Mouse (Mus musculus): ENCODE data around the gene Rybp.

The Rybp gene

GRCm38 (mm10) chr6:100286573-100287333 lies 532 bp downstream of the Rybp start:
- peak; percentile 77 for DNase-seq

GRCm38 (mm10) chr6:100285985-100286572 lies 1.2 kb downstream of the Rybp start:
- no peak for DNase-seq

GRCm38 (mm10) chr6:100278841-100279240 lies 8.4 kb downstream of the Rybp start:
- DNase-seq: no peak

- DNase-seq: no peak
These were observed 10.9 kb downstream of the Rybp start for GRCm38 (mm10) chr6:100276344-100276743.

GRCm38 (mm10) chr6:100275643-100276042 lies 11.6 kb downstream of the Rybp start:
- DNase-seq: no peak

DNA sequence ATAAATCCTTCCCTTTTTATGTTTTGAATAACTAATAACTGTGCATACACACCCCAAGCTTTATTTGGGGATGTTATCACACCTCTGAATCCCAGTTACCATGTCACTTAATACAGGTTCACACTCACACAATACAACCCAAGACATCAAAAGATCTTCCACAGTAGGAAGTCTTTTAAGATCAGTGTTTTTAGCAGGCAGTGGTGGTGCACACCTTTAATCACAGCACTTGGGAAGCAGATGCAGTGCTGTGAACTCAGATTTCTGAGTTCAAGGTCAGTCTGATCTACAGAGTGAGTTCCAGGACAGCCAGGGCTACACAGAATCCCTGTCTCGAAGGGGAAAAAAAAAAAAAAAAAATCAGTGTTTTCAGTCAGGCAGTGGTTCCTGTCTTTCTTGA lies 13.7 kb downstream of the Rybp start:
- DNase-seq: no peak

DNA sequence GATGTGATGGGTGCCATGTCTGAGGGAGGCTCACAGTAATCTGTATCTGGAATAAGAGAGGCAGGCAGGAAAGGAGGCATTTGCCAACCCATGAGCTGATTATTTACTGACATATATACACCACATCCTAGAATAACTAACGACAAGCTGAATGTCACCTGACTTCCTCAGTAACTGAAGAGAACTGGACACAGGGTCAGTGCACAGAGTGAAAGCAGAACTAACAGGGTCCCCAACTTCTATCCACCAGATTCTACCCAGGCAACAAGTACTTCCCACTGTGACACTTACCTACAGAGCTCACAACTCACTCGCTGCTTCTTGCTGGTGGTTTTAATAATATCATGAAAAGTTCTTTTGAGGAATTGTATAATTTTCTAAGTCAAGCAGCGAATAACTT lies 15.3 kb downstream of the Rybp start:
- DNase-seq: no peak

DNA sequence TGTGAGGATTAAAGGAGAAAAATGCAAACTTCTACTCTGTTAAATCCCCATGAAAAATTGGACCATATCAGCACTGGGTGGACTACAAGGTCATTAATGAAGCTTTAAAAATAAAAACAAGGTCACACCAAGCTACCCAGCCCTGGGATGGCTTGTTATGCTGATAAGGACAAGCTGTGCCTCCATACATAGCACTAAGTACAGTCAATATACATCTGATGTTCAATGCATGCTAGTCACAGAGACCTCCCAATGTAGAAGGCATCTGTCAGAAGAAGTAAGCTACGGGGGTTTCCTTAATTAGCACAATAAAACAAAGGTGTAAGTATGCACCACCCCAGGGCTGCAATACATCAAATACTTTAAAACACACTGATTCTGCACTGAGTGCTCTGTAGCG lies 16.5 kb downstream of the Rybp start:
- no peak for DNase-seq

DNA sequence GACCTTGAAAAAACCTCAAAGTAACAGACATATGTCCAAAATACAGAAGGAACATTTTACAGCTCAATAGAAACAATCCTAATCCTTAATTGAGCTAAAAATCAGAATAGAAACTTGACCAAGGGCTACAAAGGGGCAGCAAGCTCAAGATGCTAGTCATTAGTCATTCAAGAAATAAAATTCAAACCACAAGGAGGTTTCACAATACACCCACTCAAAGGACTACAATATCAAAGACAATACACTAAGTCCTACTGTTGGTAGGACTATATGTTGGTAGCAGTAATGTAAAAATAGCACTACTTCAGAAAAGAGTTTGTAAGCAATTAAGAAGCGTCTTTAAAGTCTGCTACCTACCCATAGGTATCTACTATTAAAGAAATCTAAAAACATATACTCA lies 27.7 kb downstream of the Rybp start:
- no peak for DNase-seq

GRCm38 (mm10) chr6:100258278-100258677 lies 29.0 kb downstream of the Rybp start:
- no peak for DNase-seq

DNA sequence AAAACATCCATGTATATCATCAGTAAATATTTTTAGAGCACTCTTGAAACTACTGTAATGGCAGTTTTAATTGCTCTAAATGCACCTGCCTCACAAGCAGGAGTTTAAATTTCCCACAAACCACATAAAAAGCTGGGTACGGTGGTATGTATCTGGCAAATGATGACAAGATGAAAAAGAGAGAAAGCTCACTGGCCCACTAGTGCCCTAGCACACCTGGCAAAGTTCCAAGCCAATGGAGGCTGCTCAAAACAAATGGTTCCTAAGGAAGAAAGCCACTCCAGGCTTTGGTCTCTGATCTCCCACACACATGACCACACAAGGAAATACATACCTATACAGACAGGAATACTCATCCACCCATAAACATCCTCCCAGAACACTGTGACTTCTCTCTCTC lies 31.9 kb downstream of the Rybp start:
- DNase-seq: peak; percentile 56

DNA sequence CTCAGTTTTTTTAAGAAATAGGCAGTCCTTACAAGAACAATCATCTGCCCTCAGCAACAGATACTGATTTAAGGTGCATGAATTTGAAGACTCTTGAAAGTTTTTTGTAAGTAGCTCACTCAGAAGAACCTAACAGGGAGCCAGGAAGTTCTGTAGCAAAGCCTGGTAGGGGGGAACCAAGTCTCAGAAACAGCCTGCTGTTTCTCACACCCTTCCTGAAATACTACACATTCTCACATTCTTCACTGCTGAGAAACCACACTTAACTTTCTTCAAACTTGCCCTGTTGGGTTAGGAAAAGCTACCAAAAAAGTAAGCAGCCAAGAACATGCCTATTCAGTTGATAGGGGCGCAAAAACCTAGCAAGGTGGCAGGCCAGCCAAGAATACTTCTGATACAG lies 32.6 kb downstream of the Rybp start:
- DNase-seq: peak; percentile 22

- no peak for DNase-seq
These were observed 42.8 kb downstream of the Rybp start for GRCm38 (mm10) chr6:100244474-100244873.

DNA sequence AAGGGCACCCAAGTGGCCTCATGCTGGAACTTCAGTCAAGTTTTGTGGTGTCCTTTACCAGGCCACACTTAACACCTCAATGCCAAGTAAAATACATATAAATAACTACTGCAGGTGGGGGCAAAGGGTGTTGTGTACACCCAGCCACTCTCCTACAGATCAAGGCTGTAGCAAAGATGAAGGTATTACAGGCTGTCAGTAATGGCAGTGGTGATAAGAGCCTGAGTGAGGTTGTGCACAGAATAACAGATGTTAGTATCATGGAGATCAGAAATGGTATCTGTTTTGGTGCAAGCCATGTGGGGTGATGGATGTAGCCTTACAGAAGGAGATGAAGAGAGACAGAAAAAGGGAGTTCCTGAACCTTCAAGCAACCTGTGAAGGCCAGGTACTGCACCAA lies 52.2 kb downstream of the Rybp start:
- no peak for DNase-seq

- no peak for DNase-seq
These were observed 53.8 kb downstream of the Rybp start for GRCm38 (mm10) chr6:100233522-100233921.

- DNase-seq: no peak
These were observed 54.2 kb downstream of the Rybp start for GRCm38 (mm10) chr6:100233061-100233460.

- DNase-seq: no peak
These were observed 61.1 kb downstream of the Rybp start for GRCm38 (mm10) chr6:100226204-100226603.

DNA sequence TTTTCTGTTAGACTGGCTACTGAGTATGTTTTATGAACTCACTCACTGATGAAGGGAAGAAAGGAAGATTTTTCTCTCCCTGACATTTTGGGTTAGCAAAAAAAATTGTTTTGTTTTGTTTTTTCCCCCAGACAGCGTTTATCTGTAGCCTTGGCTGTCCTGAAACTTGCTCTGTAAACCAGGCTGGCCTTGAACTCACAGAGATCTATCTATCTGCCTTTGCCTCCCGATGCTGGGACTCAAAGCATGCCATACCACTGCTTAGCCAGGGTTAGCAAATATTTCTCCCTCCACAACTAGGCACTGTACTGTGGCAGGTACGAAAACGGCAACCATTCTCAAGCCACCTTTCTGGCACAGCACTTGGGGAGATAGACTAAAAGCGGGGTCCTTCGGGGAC lies 63.4 kb downstream of the Rybp start:
- DNase-seq: no peak

DNA sequence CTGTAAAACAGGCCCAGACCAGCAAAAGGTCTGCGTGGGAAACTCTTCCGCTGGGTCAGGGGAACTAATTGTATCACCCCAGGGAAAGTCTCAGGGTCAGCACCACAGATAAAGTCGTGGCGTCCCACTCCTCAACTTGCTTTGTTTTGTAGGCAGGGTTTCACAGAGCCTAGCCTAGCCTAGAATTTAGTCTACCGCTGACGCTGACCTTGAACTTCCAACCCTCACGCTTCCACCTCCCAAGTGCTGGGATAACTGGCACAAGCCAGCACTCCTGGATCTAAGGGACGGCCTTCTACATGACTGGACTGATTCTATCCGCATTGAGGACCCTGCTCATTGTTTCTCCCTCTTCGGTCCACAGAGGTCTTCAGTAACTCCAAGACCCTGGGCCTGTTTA lies 63.9 kb downstream of the Rybp start:
- DNase-seq: no peak

- DNase-seq: no peak
These were observed 64.4 kb downstream of the Rybp start for GRCm38 (mm10) chr6:100222927-100223326.

DNA sequence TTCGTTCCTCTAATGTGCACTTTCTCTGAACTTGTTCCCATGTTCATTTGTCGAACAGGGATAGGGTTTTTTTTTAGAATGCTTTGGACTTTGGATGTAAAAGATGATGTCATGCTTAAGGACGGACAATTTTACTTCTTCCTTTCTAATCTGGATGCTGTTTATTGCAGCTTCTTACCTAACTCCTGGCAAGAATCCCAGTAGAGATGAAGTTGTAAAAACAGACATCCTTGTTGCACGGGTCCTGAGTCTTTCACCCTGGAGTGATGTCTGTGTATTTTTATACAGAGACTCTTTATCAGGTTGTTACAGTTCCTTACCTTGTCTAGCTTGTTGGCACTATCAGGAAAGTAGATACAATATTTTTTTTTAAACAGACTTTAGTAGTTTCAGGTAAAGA lies 65.5 kb downstream of the Rybp start:
- DNase-seq: no peak

- DNase-seq: no peak
These were observed 66.2 kb downstream of the Rybp start for GRCm38 (mm10) chr6:100220917-100221560.

DNA sequence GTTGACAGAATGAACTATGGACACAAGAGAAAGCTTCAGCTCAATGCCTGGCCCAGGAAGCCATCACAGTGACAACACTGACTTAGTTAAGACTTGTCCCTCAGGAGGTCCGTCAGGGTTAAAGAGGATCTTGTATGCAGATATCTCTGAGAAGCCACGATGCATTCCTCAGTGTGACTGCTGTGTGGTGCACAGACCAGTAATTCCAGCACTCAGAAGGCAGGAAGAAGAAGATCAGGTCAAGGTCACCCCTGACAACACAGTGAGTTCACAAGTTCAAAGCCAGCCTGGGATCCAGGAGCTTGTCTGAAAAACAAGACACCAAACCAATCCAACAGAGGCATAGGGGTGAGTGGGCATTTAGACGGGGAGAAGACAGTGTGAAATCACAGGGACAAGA lies 67.3 kb downstream of the Rybp start:
- no peak for DNase-seq

Data from thymus, postnatal 14 days (tissue).